Mouse (Mus musculus) thymus, adult 18-20 months (tissue): ENCODE data around the gene Slc37a2.

Experiments
- DNase-seq, 2 experiments: peaks; one replicate each; pipeline ENCODE4 v3.0.0; 2022; ENCODE audit warnings: mixed read lengths in 2 of 2

Gene Slc37a2

DNA sequence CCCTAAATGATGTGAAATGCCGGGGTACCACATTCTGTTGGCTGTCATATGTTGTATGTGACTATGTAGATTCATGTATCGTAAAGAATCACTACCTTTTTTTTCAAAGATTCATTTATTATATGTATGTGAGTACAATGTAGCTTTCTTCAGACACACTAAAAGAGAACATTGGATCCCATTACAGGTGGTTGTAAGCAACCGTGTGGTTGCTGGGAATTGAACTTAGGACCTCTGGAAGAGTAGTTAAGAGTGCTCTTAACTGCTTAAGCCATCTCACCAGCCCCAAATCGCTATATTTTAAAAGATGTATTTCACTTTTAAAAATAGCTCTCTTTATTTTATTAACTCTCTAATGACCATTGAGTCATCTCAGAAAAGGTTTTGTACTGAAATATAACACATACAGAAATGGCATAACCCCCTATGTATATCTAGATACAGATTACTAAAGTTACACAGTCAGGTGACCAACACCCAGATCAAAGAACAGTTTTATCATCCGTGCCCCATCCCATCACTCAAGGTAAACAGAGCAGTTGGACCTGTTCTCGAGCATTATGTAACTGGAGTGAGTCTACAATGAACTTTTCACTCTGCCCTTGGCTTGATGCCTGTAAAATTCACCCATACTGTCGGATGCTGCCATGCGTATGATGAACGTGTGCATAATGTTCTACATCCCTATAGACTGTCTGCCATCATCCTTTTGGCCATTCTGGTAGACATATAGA, 41.0 kb downstream of the Slc37a2 start:
- DNase-seq = no peak

DNA sequence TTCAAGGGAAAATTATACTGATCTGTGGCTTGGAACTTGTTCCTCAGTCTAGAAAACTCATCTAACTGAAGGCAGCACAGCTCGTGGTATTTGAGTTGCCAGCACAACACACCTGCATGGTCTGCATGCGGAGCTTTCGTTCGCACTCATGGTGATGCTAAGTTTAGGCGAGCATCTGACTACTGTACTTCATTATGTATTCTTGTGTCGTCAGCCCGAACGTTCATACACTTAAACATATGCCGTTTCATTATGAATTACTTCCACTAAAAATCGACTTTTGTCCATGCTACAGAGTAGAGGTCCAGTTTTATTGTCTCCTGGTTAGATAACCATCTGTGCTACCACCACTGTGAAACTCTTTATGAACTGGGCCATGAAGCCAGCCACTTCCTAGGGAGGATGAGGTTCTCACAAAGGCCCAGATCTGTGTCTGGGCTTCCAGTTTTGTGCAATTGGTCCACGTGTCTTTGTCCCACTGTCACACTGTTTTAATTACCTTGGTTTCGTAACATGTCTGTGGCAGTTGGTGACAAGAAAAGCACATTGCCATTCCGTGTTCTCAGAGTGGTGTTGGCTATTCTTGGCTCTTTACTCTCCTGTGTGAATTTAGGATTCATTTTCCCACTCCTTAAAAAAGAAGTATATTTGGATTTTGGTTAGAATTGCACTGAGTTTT, 42.3 kb downstream of the Slc37a2 start:
- no peak for DNase-seq

DNA sequence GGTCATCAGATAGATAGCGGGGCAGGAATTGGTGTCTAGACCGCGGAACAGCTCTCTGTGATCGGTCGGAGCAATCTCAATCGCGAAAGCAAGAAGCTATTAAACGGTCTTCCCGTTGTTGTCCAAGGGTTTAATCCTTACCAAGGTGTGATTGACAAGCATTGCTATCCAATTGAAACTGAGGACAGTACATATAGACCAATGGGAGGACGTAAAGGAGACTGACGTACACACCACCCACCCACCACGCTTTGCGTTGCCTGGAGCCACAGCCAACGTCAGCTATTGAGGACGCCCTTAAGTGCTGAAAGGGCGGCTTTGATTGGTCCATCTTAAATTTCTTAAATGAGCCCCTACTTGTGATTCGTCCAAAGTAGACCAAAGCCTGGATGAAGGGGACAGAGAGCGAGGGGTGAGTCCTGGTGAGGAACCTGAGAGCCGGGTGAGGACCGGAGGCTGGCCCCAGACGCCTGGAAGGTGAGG, 47.6 kb downstream of the Slc37a2 start, which contains the start of gene Tmem218:
Tmem218 (plus strand) TSS at position 295 of the 483 bp plus-strand sequence.
- DNase-seq = peak; percentile 76 to 90

DNA sequence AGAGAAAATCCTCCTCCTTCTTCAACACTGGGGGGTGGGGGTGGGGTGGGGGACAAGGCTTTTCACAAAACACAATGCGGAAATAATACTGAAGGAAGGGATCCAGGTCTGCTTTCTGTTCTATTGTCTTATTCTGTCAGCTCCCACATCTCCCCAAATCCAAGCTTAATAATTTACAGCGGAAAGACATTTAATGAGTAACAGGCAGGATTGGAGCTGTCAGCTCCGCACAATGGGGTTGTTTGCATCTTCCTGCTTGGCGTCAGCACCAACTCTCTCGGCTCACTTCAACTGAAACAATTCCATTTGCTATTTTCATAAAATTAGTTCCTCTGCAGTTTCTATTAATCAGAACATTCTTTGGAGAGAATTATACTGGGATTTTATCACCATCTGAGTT, 51.7 kb downstream of the Slc37a2 start:
- no peak for DNase-seq

DNA sequence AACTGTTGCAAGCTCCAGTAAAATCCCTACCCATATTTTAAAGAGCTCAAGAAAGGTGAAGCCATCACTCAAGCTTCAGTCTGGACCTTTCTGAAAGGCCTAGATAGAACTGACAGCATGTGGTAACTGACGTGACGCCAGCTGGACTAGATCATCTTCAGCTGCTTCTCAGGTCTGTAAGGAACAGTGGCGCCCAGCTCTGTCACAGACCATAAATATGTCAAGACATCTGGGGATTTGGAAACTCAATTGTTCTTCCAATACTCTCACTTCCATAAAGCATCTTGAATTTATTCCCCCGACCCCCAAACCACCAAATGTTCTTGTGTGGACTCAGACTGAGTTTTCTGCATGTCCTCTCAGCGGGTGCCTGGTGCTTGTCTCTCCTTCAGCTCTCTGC, 55.1 kb downstream of the Slc37a2 start:
- no peak for DNase-seq

DNA sequence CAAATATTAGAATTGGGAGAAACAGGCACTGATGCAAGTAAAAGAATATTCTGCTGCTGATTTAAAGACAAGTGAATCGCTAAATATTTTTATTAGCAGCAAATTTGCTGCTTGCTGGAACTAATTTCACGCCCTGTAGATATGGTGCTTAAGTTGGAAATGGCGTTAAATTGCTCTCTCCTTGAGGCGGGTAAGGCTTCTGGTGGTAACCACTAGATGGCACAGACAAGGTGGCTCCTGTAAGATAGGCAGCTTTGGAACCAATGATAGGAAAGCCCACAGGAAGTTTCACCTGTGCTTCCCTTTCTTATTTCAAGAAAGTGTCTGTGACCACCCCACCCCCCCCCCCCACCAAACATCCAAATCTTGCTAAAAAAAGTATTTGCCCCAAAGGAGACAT, 58.5 kb downstream of the Slc37a2 start:
- no peak for DNase-seq

DNA sequence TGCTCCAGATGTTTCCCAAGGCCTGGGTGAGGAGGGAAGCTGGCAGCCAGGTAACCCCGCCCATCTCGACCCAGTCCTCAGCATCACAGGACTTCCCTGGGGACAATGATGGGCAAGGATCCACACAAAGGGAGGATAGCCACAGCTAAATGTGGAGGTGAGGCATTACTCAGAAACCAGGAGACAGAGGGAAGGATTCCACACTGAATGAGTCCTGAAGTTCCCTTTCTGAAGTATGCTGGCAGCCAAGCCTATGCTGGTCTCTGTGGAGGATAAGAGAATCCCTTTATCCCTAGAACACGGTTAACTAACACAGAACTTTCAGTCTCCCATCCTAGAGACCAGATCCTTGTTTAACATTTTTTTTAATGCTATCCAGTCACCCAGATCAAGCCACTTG, 67.5 kb downstream of the Slc37a2 start:
- DNase-seq = no peak

DNA sequence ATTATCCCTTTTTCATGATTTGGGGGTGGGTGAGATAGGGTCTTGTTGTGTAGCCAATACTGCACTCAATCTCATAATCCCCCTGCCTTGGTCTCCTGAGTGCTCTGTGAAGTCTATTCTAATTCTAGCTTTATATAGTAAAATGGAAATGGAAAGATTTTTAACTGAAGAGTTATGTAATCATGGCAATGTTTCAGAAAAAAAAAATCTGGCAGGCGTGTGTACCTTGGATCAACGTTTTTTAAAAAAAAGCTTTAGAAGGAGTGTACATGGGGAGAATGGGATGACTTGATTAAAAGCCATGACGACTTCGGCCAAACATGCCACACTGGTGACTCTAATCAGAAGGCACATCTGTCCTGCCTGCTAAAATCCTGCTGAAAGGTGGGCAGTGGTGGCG, 68.1 kb downstream of the Slc37a2 start:
- no peak for DNase-seq

DNA sequence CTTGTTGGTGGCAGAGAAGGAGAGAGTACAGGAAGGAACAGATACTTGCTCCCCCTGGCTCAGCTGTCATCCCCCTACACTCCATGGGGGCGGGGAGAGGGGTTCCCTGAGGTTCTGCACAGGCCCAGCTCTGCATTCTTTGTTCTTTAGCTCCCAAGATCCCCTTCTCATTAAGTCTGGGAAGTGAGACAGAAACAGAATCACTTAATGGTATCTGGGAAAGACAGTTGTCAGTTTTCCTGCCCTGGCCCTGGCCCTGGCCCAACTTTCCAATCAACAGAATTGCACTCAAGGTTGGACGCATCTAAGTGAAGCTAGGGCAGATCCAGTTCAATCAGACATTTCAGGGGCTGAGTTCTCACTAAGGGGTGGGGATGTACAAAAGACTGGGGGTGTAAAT, 72.4 kb downstream of the Slc37a2 start:
- no peak for DNase-seq

DNA sequence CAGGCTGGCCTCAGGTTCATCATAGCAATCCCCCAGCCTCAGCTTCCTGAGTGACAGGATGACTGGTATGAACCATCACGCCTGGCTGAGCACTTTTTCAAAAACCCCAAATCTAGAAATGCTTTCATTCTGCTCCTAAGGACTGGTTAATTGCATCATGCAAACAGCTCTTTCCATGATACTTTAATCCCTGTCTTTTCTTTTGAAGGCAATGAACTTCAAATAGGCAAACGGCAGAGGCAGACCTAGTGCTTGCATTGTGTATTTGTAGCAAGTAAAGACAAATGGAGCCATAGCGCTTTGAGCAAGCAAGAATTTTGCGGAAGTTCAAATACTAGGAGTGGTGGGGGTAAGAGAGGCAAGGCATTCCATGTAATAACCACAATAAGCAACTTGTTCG, 73.9 kb downstream of the Slc37a2 start:
- DNase-seq = no peak

DNA sequence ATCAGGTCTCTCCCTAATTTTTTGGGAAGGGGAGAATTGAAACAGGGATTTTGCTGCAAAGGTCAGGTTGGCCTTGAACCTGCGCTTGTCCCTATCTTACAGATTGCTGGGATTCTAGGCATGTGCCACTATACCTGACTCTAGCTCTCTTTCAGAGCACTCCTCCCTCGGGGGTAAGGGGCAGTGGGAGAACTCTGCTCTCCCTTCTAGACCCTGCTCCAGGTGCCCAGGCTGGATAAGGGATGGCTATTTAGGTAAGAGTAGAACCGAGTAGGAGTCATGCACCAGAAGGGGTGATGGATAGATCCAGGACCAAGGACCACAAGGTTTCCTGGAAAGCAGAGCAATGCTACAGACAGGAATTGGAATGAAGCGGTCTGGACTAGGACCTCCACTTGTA, 75.9 kb downstream of the Slc37a2 start:
- DNase-seq = no peak

DNA sequence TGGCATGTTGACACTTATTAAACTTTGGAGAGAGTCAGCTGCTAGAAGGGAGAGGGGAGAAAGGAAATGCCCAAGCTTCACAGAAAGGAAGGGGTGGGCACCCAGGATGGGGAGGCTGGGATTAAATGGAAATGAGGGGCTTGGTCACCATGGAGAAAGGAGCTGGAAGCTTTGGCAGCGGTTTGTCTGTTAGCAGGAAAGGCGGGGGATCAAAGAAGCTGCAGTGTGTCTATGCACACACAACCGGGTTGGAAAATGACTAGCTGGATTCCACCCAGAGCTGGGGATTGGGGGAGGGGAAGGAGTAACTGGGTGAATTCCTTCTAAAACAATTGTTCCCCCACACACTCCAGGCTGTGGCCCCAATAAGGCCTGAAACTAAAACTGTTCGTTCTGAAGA, 76.6 kb downstream of the Slc37a2 start:
- no peak for DNase-seq
